8 mouse cellular contexts compared by ENCODE assay signal in the genomic region with DNA sequence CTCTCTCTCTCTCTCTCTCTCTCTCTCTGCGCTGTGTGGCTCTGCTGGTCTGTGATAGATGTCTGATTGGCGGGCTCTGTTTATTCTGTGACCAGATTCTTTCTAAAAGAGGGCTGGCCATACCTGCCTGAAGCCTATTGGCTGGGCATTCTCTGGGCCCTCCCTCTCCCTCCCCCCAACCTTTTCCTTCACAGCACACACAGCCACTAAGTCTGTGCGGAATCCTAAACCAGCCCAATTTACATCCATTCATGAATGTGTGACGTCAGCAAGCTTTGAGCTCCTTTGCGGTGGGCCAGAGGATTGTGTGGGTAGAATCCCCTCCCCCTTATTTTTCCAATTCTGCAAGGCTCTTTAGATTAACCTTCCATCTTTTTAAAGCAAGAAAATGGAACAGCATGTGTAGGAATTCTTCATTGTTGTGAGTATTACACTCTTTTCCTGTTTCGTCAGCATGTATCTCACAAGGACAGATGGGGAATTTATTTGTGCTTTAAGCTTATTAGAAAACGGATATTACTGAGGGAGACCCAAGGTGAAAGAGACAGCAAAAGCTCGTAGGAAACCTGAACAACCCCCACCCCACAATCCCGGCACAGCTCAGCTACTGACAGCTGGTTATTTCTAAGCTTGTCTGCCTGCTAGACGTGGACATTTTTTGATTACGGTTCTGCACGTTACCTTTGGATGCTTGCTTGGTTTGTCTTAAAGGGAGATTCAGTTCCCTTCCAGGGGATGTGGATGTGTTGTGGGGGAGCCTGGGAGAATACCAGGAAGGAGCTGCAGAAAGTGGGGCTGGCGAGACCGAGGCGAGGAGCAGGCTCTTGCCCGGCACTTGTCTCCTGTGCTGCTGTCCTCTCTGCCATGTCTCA. TPM values are rescaled to one million over a fixed set of nuclear protein-coding genes. Genes with fewer than 3 reads are reported as not detected.
A peak's percentile ranks its signal among the peaks of the same experiment; 100 is the strongest.
DNase-seq lines count a peak whose midpoint lies in the region; ATAC-seq and TF ChIP-seq lines count a peak whose summit lies in the region.

No protein-coding gene starts in this region.

- DNase-seq in cerebellum, adult 9-10 months: peak; percentile 93
- DNase-seq in frontal cortex, postnatal 10 days (ENCODE audit: low spot score in 2 of 2): peak; percentile 62 to 82
- peak; percentile 95 for DNase-seq in hindbrain, postnatal 0 days (ENCODE audit: low spot score)
- peak; percentile 69 to 80 for DNase-seq in left cerebral cortex, adult 9 months (ENCODE audit: low spot score in 2 of 2)
- DNase-seq in splenic B cell, adult 2 months (ENCODE audit: low read depth, low spot score): peak; percentile 10

- no peak for ATAC-seq in megakaryocyte, adult 5-6 weeks (ENCODE audit: poor library complexity, severe bottlenecking)
- ATAC-seq in hindbrain, postnatal 0 days: peak; percentile 100
- peak; percentile 65; the same call in 1 of the 2 replicates for ATAC-seq in megakaryocyte-erythroid progenitor cell, adult 5-6 weeks (replicated peaks; ENCODE audit: low FRiP score, low TSS enrichment, poor library complexity, severe bottlenecking)

- H3K36me3 ChIP-seq in megakaryocyte, embryonic 14.5 days (replicated peaks; ENCODE audit: low read length): no peaks in the 10 kb centered on the region
- no peaks in the 10 kb centered on the region for H3K36me3 ChIP-seq in hindbrain, postnatal 0 days (ENCODE audit: insufficient read depth, low read length)
- H3K36me3 ChIP-seq in splenic B cell, adult 2 months (ENCODE audit: control insufficient read depth, insufficient read depth, low read length, poor library complexity, severe bottlenecking): no peaks in the 10 kb centered on the region

- peaks cover 6% of the 10 kb centered on the region; the same call in 1 of the 2 replicates for H3K4me1 ChIP-seq in megakaryocyte, embryonic 14.5 days
- no peaks in the 10 kb centered on the region; the same call in 1 of the 2 replicates for H3K4me1 ChIP-seq in hindbrain, postnatal 0 days (ENCODE audit: insufficient read depth, low read length)

- peak overlapping the region; percentile 58 for H3K4me2 ChIP-seq in hindbrain, postnatal 0 days (ENCODE audit: low read depth, low read length)

- peak overlapping the region; percentile 89 for H3K27ac ChIP-seq in hindbrain, postnatal 0 days

- peaks cover 2% of the 10 kb centered on the region; the same call in 1 of the 2 replicates for H3K9me3 ChIP-seq in megakaryocyte, embryonic 14.5 days
- no peaks in the 10 kb centered on the region for H3K9me3 ChIP-seq in hindbrain, postnatal 0 days (ENCODE audit: low read length)

- H3K4me3 ChIP-seq in megakaryocyte, embryonic 14.5 days (replicated peaks): peak overlapping the region; percentile 87
- peak overlapping the region; percentile 47 for H3K4me3 ChIP-seq in hindbrain, postnatal 0 days (ENCODE audit: low read length)

- peaks cover 9% of the 10 kb centered on the region for H3K27me3 ChIP-seq in megakaryocyte, embryonic 14.5 days (replicated peaks)
- H3K27me3 ChIP-seq in hindbrain, postnatal 0 days (ENCODE audit: insufficient read depth, low read length): no peaks in the 10 kb centered on the region
- H3K27me3 ChIP-seq in splenic B cell, adult 2 months (ENCODE audit: control insufficient read depth, insufficient read depth, low read length, poor library complexity, severe bottlenecking): no peaks in the 10 kb centered on the region

- H3K9ac ChIP-seq in hindbrain, postnatal 0 days (replicated peaks; ENCODE audit: low read length): peak overlapping the region; percentile 68

- TF ChIP-seq CTCF in hindbrain, postnatal 0 days (IDR thresholded peaks at IDR 0.05; ENCODE audit: low read depth): no peak

- WGBS in hindbrain, postnatal 0 days: under 1% methylated on average over 16 of the region's 16 CpGs

RNA-seq across cellular contexts. Expression of a gene that starts 51.9 kb away (rescaled TPM):
- 0.03 TPM in 1 of 2 replicates, not detected in the other for polyA plus RNA-seq in megakaryocyte, embryonic 14.5 days (2012; ENCODE audit: insufficient read depth, low replicate concordance)
- total RNA-seq in megakaryocyte, adult 5-6 weeks (2015): 0.04 TPM in 1 of 2 replicates, not detected in the other
- 0.08 TPM in 1 of 2 replicates, not detected in the other for total RNA-seq in megakaryocyte, adult 5-6 weeks (2017)
- total RNA-seq in hindbrain, postnatal 0 days (2014; rRNA removed): 12.8 and 12.9 TPM in 2 replicates
- 3.9 and 4.5 TPM in 2 replicates for polyA plus RNA-seq in hindbrain, postnatal 0 days (2015; fragmentation: Nextera tagmentation; extraction: Ambion mirVana)
- total RNA-seq in megakaryocyte-erythroid progenitor cell, adult 5-6 weeks (2014; fragmentation: Nextera tagmentation): 0.67 and 1.5 TPM in 2 replicates
- total RNA-seq in megakaryocyte-erythroid progenitor cell, adult 5-6 weeks (2017): 0.14 and 0.15 TPM in 2 replicates

RNA-seq across cellular contexts. Expression of a gene that starts 58.4 kb away (rescaled TPM):
- polyA plus RNA-seq in megakaryocyte, embryonic 14.5 days (2012; ENCODE audit: insufficient read depth, low replicate concordance): 0.30 TPM in 1 of 2 replicates, not detected in the other
- 1.3 TPM in 2 replicates for total RNA-seq in megakaryocyte, adult 5-6 weeks (2015)
- total RNA-seq in megakaryocyte, adult 5-6 weeks (2017): 0.81 and 1.6 TPM in 2 replicates
- 2.6 and 4.0 TPM in 2 replicates for total RNA-seq in hindbrain, postnatal 0 days (2014; rRNA removed)
- polyA plus RNA-seq in hindbrain, postnatal 0 days (2015; fragmentation: Nextera tagmentation; extraction: Ambion mirVana): 2.2 and 2.3 TPM in 2 replicates
- 5.6 and 5.8 TPM in 2 replicates for total RNA-seq in megakaryocyte-erythroid progenitor cell, adult 5-6 weeks (2014; fragmentation: Nextera tagmentation)
- 6.1 and 8.7 TPM in 2 replicates for total RNA-seq in megakaryocyte-erythroid progenitor cell, adult 5-6 weeks (2017)

Comparison
In these comparisons a context has a peak if more than half of its experiments do, and no peak if none do; other contexts are left out.
1. DNase-seq: peak in every context shown above with its lines; median percentile 95 in hindbrain, postnatal 0 days; 93 in cerebellum, adult 9-10 months; 74 in left cerebral cortex, adult 9 months; 72 in frontal cortex, postnatal 10 days; 10 in splenic B cell, adult 2 months.